Mouse (Mus musculus) small intestine, adult 2 months (tissue): ENCODE measurements around the gene Cpm. TPM values are rescaled to one million over a fixed set of nuclear protein-coding genes. Genes with fewer than 3 reads are reported as not detected.
"Not testable (repeated sequence)": the region's sequence is repeated elsewhere in the genome, so short reads cannot be mapped to it uniquely, and the experiment has no call there.

Source experiments
- H3K27ac ChIP-seq: fragments of 200-500 bp; 2 replicates; pipeline ENCODE4 v1.5.1; 2012; ENCODE audit warnings: low read depth, low read length, control low read depth, inconsistent platforms; ENCODE audit not compliant: insufficient read depth
- H3K27me3 ChIP-seq: fragments of 200-500 bp; 2 replicates; pipeline ENCODE4 v1.6.1; 2012; ENCODE audit warnings: mild to moderate bottlenecking, moderate library complexity, low read length, inconsistent platforms; ENCODE audit not compliant: control insufficient read depth, insufficient read depth
- H3K36me3 ChIP-seq: fragments of 200-500 bp; 2 replicates; pipeline ENCODE4 v1.6.1; 2012; ENCODE audit warnings: mild to moderate bottlenecking, low read length, control low read depth, inconsistent platforms; ENCODE audit not compliant: control insufficient read depth, insufficient read depth
- H3K4me1 ChIP-seq: fragments of 200-500 bp; 2 replicates; pipeline ENCODE4 v1.6.1; 2012; ENCODE audit warnings: low read length, inconsistent platforms, mixed read lengths; ENCODE audit not compliant: control insufficient read depth, insufficient read depth, insufficient read length
- H3K4me3 ChIP-seq: fragments of 200-500 bp; 2 replicates; pipeline ENCODE4 v1.5.1; 2012; ENCODE audit warnings: low read depth, mild to moderate bottlenecking, control low read depth, inconsistent platforms, low read length, moderate library complexity
- CTCF ChIP-seq: fragments of 200-500 bp; IDR thresholded peaks from 2 replicates; pipeline ENCODE4 v1.5.1; 2012; ENCODE audit warnings: low read depth, mild to moderate bottlenecking, control low read depth, inconsistent platforms, low read length, moderate library complexity, mixed read lengths; ENCODE audit not compliant: insufficient replicate concordance, insufficient read length; ENCODE audit errors: extremely low read depth
- POLR2A ChIP-seq: fragments of 200-500 bp; IDR thresholded peaks from 2 replicates; pipeline ENCODE4 v1.6.1; 2012; ENCODE audit warnings: low read depth, mild to moderate bottlenecking, control low read depth, inconsistent platforms, low read length, moderate library complexity
- WGBS: fragments of 180-500 bp; shearing (Covaris S2); methylation state at CpG from one replicate; pipeline ENCODE4 v1.1.7; 2018; 5-methylcytosine and 5-hydroxymethylcytosine counted together
- polyA plus RNA-seq: library from polyadenylated mRNA; depleted of rRNA; stranded (reverse); fragments of >200 nt; gene quantifications from 2 replicates; pipeline ENCODE4 v1.2.3, GENCODE M21; 2012

Gene Cpm
- polyA plus RNA-seq, 1 experiment: 13.8 TPM

DNA sequence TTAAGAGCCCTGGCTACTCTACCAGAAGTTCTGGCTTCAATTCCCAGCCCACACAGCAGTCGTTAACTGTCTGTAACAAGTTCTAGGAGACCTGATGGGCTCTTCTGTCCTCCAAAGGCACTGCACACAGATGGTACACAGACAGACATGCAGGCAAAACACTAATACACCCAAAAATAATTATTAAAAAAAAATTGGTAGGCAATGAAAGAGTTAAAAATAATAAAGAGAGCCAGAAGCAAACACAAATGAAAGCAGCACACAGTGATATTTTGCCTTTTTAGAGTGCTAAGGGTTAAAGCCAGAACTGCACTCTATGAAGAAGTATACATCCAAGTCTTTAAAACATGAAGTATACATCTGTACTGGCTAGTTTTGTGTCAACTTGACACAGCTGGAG lies 71.2 kb downstream of the Cpm start:
- peaks cover 80% of the 10 kb centered on the region for H3K36me3 ChIP-seq
- H3K4me1 ChIP-seq: no peaks in the 10 kb centered on the region
- 92% methylated on average over 1 of the region's 1 CpGs for WGBS
- TF ChIP-seq POLR2A: no peak
- no peaks in the 10 kb centered on the region for H3K27me3 ChIP-seq
- H3K4me3 ChIP-seq: no peak overlapping the region
- no peak overlapping the region for H3K27ac ChIP-seq

DNA sequence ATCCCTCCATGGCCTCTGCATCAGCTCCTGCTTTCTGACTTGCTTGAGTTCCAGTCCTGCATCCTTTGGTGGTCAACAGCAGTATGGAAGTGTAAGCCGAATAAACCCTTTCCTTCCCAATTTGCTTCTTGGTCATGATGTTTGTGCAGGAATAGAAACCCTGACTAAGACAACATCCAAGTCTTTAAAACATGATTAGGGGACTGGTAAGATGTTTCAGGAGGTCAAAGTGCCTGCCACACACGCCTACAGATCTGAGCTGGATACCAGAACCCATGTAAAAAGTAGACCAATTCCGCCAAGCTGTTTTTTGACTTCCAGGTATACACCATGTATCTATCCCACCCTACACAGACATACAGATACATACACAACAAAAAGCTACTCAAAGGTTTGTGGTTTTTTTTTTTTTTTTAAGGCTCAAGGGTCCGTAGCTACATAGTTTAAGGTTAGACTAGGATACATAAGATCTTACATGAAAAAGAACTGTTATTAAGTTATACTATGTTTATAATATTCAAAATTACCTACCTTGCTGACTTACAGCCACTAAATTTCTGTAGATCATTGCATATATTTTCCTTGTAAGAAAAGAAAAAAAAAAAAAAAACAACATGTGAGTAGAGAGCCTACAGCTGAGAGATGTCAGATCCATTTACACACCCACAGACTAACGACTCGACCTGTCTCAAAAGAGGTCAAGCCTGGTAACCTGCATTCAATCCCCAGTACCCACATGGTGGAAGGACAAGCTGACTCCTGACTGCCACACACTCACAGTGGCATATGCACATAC lies 71.9 kb downstream of the Cpm start:
- Histone ChIP-seq H3K27ac (no peak overlapping the region), H3K4me3 (no peak overlapping the region), H3K27me3 (no peaks in the 10 kb centered on the region), H3K4me1 (no peaks in the 10 kb centered on the region), H3K36me3 (peaks cover 76% of the 10 kb centered on the region)
- WGBS: 92% methylated on average over 6 of the region's 6 CpGs
- TF ChIP-seq POLR2A (no peak), CTCF (no peak)

- no peak for TF ChIP-seq CTCF
- H3K27me3 ChIP-seq: no peaks in the 10 kb centered on the region
- 94% methylated on average over 6 of the region's 6 CpGs for WGBS
- peaks cover 76% of the 10 kb centered on the region for H3K36me3 ChIP-seq
- no peak overlapping the region for H3K27ac ChIP-seq
- no peaks in the 10 kb centered on the region; the same call in 1 of the 2 replicates for H3K4me1 ChIP-seq
- no peak overlapping the region for H3K4me3 ChIP-seq
Measured at GRCm38 (mm10) chr10:117702024-117702833, 72.9 kb downstream of the Cpm start.

DNA sequence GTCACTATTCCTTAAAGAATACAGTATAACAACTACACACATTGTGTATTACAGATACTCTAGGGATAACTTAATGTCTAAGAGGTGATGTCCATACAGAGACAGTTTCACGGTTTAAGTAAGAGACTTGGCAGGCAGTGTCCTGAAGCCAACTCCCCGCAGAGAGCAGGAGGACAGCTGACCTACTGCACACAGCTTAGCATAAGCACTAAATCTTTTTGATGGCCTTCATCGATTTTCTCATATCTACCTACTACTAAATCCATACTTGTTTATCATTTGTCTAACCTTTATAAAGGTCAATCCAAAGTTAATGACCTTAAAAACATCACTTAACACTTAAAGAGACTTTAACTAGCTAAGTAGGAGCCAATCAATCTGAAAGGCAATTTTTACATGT lies 74.2 kb downstream of the Cpm start:
- H3K36me3 ChIP-seq: peaks cover 66% of the 10 kb centered on the region
- no peak overlapping the region for H3K4me3 ChIP-seq
- 64% methylated on average over 3 of the region's 3 CpGs for WGBS
- no peaks in the 10 kb centered on the region; the same call in 1 of the 2 replicates for H3K4me1 ChIP-seq
- no peak overlapping the region for H3K27ac ChIP-seq
- TF ChIP-seq CTCF (no peak), POLR2A (no peak)
- no peaks in the 10 kb centered on the region for H3K27me3 ChIP-seq

DNA sequence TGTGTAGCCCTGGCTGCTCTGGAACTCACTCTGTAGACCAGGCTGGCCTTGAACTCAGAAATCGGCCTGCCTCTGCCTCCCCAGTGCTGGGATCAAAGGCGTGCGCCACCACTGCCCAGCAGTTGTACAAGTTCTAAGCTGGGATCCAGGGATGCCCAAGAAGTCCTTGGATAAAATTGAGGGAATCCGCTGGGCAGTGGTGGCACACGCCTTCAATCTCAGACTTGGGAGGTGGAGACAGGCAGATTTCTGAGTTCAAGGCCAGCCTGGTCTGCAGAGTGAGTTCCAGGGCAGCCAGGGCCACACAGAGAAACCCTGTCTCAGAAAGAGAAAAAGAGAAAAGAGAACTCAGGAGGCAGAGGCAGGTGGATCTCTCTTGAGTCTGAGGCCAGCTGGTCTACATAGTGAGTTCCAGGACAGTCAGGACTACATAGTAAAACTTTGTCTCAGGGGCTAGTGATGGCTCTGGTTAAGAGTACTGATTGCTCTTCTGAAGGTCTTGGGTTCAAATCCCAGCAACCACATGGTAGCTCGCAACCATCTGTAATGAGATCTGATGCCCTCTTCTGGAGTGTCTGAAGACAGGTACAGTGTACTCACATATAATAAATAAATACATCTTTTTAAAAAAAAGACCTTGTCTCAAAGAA lies 75.1 kb downstream of the Cpm start:
- H3K4me3 ChIP-seq, H3K27ac ChIP-seq, H3K27me3 ChIP-seq, H3K4me1 ChIP-seq: not testable (repeated sequence)
- H3K36me3 ChIP-seq: peaks cover 59% of the 10 kb centered on the region
- 97% methylated on average over 6 of the region's 6 CpGs for WGBS

GRCm38 (mm10) chr10:117704964-117705335 lies 75.7 kb downstream of the Cpm start:
- Histone ChIP-seq H3K27me3 (no peaks in the 10 kb centered on the region), H3K27ac (no peak overlapping the region), H3K4me3 (no peak overlapping the region), H3K4me1 (peaks cover 4% of the 10 kb centered on the region; the same call in 1 of the 2 replicates), H3K36me3 (peaks cover 54% of the 10 kb centered on the region)
- TF ChIP-seq CTCF (no peak), POLR2A (no peak)
- 95% methylated on average over 6 of the region's 6 CpGs for WGBS

- no peak overlapping the region for H3K4me3 ChIP-seq
- no peaks in the 10 kb centered on the region for H3K27me3 ChIP-seq
- TF ChIP-seq CTCF (no peak), POLR2A (no peak)
- peaks cover 4% of the 10 kb centered on the region; the same call in 1 of the 2 replicates for H3K4me1 ChIP-seq
- no peak overlapping the region for H3K27ac ChIP-seq
- peaks cover 49% of the 10 kb centered on the region for H3K36me3 ChIP-seq
Measured at GRCm38 (mm10) chr10:117705806-117706205, 76.5 kb downstream of the Cpm start.
